Mouse (Mus musculus) midbrain, embryonic 11.5 days (tissue): ENCODE measurements around the gene C1qtnf5. TPM values are rescaled to one million over a fixed set of nuclear protein-coding genes. Genes with fewer than 3 reads are reported as not detected.
"Not testable (repeated sequence)": the region's sequence is repeated elsewhere in the genome, so short reads cannot be mapped to it uniquely, and the experiment has no call there.

Experiments used
- ATAC-seq: fragments of 200-750 bp; cut with Nextera tagmentation; 2 replicates; pipeline ENCODE4 v1.8.0; 2017; ENCODE audit warnings: moderate TSS enrichment, moderate library complexity; ENCODE audit not compliant: low FRiP score
- DNase-seq: peaks from one replicate; pipeline ENCODE4 v3.0.0; 2015; ENCODE audit warnings: low spot score; ENCODE audit errors: missing footprints
- H3K27ac ChIP-seq: fragments of 300-500 bp; sonication (generic); 2 replicates; pipeline ENCODE4 v1.5.1; 2014; ENCODE audit warnings: low read depth, low read length
- H3K27me3 ChIP-seq: fragments of 300-500 bp; sonication (generic); 2 replicates; pipeline ENCODE4 v1.6.1; 2014; ENCODE audit warnings: mild to moderate bottlenecking, low read length, moderate library complexity, mixed read lengths; ENCODE audit not compliant: control insufficient read depth, insufficient read depth
- H3K36me3 ChIP-seq: fragments of 300-500 bp; sonication (generic); 2 replicates; pipeline ENCODE4 v1.6.1; 2014; ENCODE audit warnings: mild to moderate bottlenecking, low read length, moderate library complexity, mixed read lengths; ENCODE audit not compliant: control insufficient read depth, insufficient read depth
- H3K4me1 ChIP-seq: fragments of 300-500 bp; sonication (generic); 2 replicates; pipeline ENCODE4 v1.6.1; 2014; ENCODE audit warnings: low read length; ENCODE audit not compliant: control insufficient read depth, insufficient read depth
- H3K4me2 ChIP-seq: fragments of 300-500 bp; sonication (generic); 2 replicates; pipeline ENCODE4 v1.6.1; 2014; ENCODE audit warnings: mild to moderate bottlenecking, moderate library complexity
- H3K4me3 ChIP-seq: fragments of 300-500 bp; sonication (generic); 2 replicates; pipeline ENCODE4 v1.5.1; 2014; ENCODE audit warnings: low read depth, low read length
- H3K9ac ChIP-seq: fragments of 300-500 bp; sonication (generic); 2 replicates; pipeline ENCODE4 v1.6.1; 2014; ENCODE audit warnings: low read length
- H3K9me3 ChIP-seq: fragments of 300-500 bp; sonication (generic); 2 replicates; pipeline ENCODE4 v1.6.1; 2016; ENCODE audit warnings: low read length; ENCODE audit not compliant: control insufficient read depth
- WGBS: fragments of 180-500 bp; shearing (Covaris S2); extraction: QIAGEN DNeasy Blood & Tissue Kit; methylation state at CpG from one replicate; pipeline ENCODE4 v1.1.7; 2014; 5-methylcytosine and 5-hydroxymethylcytosine counted together
- polyA plus RNA-seq: library from polyadenylated mRNA; unstranded; fragments of >200 nt; fragmentation: Nextera tagmentation; extraction: Ambion mirVana; gene quantifications from 2 replicates; pipeline ENCODE4 v1.2.1, GENCODE M21; 2014

C1qtnf5 gene
- polyA plus RNA-seq, 1 experiment from 2014 or later: 0.85 TPM

- H3K4me1 ChIP-seq: peaks cover 40% of the 10 kb centered on the region
- no peaks in the 10 kb centered on the region for H3K27me3 ChIP-seq
- H3K36me3 ChIP-seq: peaks cover 5% of the 10 kb centered on the region; the same call in 1 of the 2 replicates
- no peak overlapping the region for H3K9ac ChIP-seq
- WGBS: 37% methylated on average over 9 of the region's 9 CpGs
- no peak overlapping the region for H3K27ac ChIP-seq
- peak overlapping the region; percentile 13; the same call in 1 of the 2 replicates for H3K4me2 ChIP-seq
- H3K9me3 ChIP-seq: no peaks in the 10 kb centered on the region
- peak; percentile 97 for DNase-seq
- H3K4me3 ChIP-seq: no peak overlapping the region
- ATAC-seq: no peak
Measured at GRCm38 (mm10) chr9:44109360-44110095, 2.5 kb downstream of the C1qtnf5 start.

GRCm38 (mm10) chr9:44111909-44112308 lies 4.9 kb downstream of the C1qtnf5 start:
- not testable (repeated sequence) for H3K9me3 ChIP-seq, H3K36me3 ChIP-seq, H3K9ac ChIP-seq, H3K4me3 ChIP-seq, H3K27ac ChIP-seq, ATAC-seq, DNase-seq, H3K27me3 ChIP-seq
- Histone ChIP-seq H3K4me1 (peaks cover 34% of the 10 kb centered on the region), H3K4me2 (peak overlapping the region; percentile 47)
- WGBS: 70% methylated on average over 10 of the region's 12 CpGs

- DNase-seq (peak; percentile 97), ATAC-seq (peak; percentile 95)
- H3K9ac ChIP-seq: peak within 1 kb of the TSS; percentile 87
- H3K36me3 ChIP-seq: no peaks in the 10 kb centered on the region
- H3K27me3 ChIP-seq: no peaks in the 10 kb centered on the region
- H3K4me3 ChIP-seq: peak within 1 kb of the TSS; percentile 77
- peak within 1 kb of the TSS; percentile 47 for H3K4me2 ChIP-seq
- no peak within 1 kb of the TSS; the same call in 1 of the 2 replicates for H3K27ac ChIP-seq
- H3K4me1 ChIP-seq: peaks cover 22% of the 10 kb centered on the region
- 2% methylated on average over 47 of the region's 51 CpGs for WGBS
- no peaks in the 10 kb centered on the region for H3K9me3 ChIP-seq
Measured at GRCm38 (mm10) chr9:44113105-44113789, 6.2 kb downstream of the C1qtnf5 start, which contains the start of the genes Gm49380 and Rnf26. TSS of gene Gm49380 (minus strand) at chr9:44113500. TSS of gene Rnf26 (minus strand) at chr9:44113517.

- Histone ChIP-seq H3K4me1 (peaks cover 14% of the 10 kb centered on the region), H3K27me3 (no peaks in the 10 kb centered on the region), H3K4me3 (no peak overlapping the region), H3K9me3 (no peaks in the 10 kb centered on the region; the same call in 1 of the 2 replicates), H3K9ac (no peak overlapping the region), H3K36me3 (no peaks in the 10 kb centered on the region), H3K27ac (no peak overlapping the region), H3K4me2 (no peak overlapping the region)
- WGBS: 95% methylated on average over 2 of the region's 2 CpGs
- ATAC-seq (no peak), DNase-seq (no peak)
Measured at GRCm38 (mm10) chr9:44114453-44114852, 7.4 kb downstream of the C1qtnf5 start.

GRCm38 (mm10) chr9:44115599-44115998 lies 8.6 kb downstream of the C1qtnf5 start:
- 90% methylated on average over 9 of the region's 9 CpGs for WGBS
- H3K4me3 ChIP-seq: no peak overlapping the region
- no peak for DNase-seq
- H3K27ac ChIP-seq: no peak overlapping the region
- no peaks in the 10 kb centered on the region for H3K27me3 ChIP-seq
- ATAC-seq: no peak
- no peaks in the 10 kb centered on the region for H3K36me3 ChIP-seq
- no peak overlapping the region for H3K4me2 ChIP-seq
- H3K9ac ChIP-seq: no peak overlapping the region
- H3K9me3 ChIP-seq: no peaks in the 10 kb centered on the region; the same call in 1 of the 2 replicates
- H3K4me1 ChIP-seq: peaks cover 2% of the 10 kb centered on the region

GRCm38 (mm10) chr9:44116182-44116581 lies 9.1 kb downstream of the C1qtnf5 start:
- H3K36me3 ChIP-seq: no peaks in the 10 kb centered on the region
- ATAC-seq: no peak
- no peak overlapping the region for H3K27ac ChIP-seq
- no peak overlapping the region for H3K9ac ChIP-seq
- H3K9me3 ChIP-seq: no peaks in the 10 kb centered on the region; the same call in 1 of the 2 replicates
- no peak overlapping the region for H3K4me3 ChIP-seq
- 86% methylated on average over 4 of the region's 4 CpGs for WGBS
- H3K4me1 ChIP-seq: peaks cover 2% of the 10 kb centered on the region; the same call in 1 of the 2 replicates
- H3K4me2 ChIP-seq: no peak overlapping the region
- peak; percentile 73 for DNase-seq
- no peaks in the 10 kb centered on the region for H3K27me3 ChIP-seq

- ATAC-seq (no peak), DNase-seq (no peak)
- WGBS: 51% methylated on average over 5 of the region's 5 CpGs
- H3K27me3 ChIP-seq: no peaks in the 10 kb centered on the region
- H3K36me3 ChIP-seq: no peaks in the 10 kb centered on the region
- no peak overlapping the region for H3K4me3 ChIP-seq
- no peak overlapping the region for H3K4me2 ChIP-seq
- no peaks in the 10 kb centered on the region for H3K4me1 ChIP-seq
- H3K9me3 ChIP-seq: no peaks in the 10 kb centered on the region; the same call in 1 of the 2 replicates
- no peak overlapping the region for H3K9ac ChIP-seq
- no peak overlapping the region for H3K27ac ChIP-seq
Measured at GRCm38 (mm10) chr9:44119011-44119410, 12.0 kb downstream of the C1qtnf5 start.

GRCm38 (mm10) chr9:44119948-44120465 lies 13.0 kb downstream of the C1qtnf5 start:
- H3K9me3 ChIP-seq: no peaks in the 10 kb centered on the region; the same call in 1 of the 2 replicates
- no peak for DNase-seq
- H3K9ac ChIP-seq: no peak overlapping the region
- H3K27ac ChIP-seq: no peak overlapping the region
- no peak overlapping the region for H3K4me3 ChIP-seq
- 85% methylated on average over 8 of the region's 8 CpGs for WGBS
- no peak for ATAC-seq
- no peaks in the 10 kb centered on the region for H3K36me3 ChIP-seq
- no peaks in the 10 kb centered on the region for H3K4me1 ChIP-seq
- H3K27me3 ChIP-seq: no peaks in the 10 kb centered on the region
- H3K4me2 ChIP-seq: no peak overlapping the region

GRCm38 (mm10) chr9:44124317-44124716 lies 17.3 kb downstream of the C1qtnf5 start:
- peak; percentile 21 for DNase-seq
- no peak overlapping the region for H3K27ac ChIP-seq
- H3K36me3 ChIP-seq: no peaks in the 10 kb centered on the region
- ATAC-seq: no peak
- no peaks in the 10 kb centered on the region for H3K4me1 ChIP-seq
- H3K4me3 ChIP-seq: no peak overlapping the region
- H3K9me3 ChIP-seq: no peaks in the 10 kb centered on the region
- no peak overlapping the region for H3K4me2 ChIP-seq
- WGBS: 76% methylated on average over 6 of the region's 6 CpGs
- H3K9ac ChIP-seq: no peak overlapping the region
- H3K27me3 ChIP-seq: no peaks in the 10 kb centered on the region
